Mouse (Mus musculus) small intestine, adult 2 months (tissue): ENCODE measurements at regions not wholly inside any gene's neighbourhood (a gene's known extent, or its start where the extent isn't known, plus 50 kb on each side); places are given as distances from the start of the nearest gene placed in this dataset.
"Not testable (repeated sequence)": the region's sequence is repeated elsewhere in the genome, so short reads cannot be mapped to it uniquely, and the experiment has no call there.

ENCODE experiments used
- H3K27ac ChIP-seq: fragments of 200-500 bp; 2 replicates; pipeline ENCODE4 v1.5.1; 2012; ENCODE audit warnings: low read depth, low read length, control low read depth, inconsistent platforms; ENCODE audit not compliant: insufficient read depth
- H3K27me3 ChIP-seq: fragments of 200-500 bp; 2 replicates; pipeline ENCODE4 v1.6.1; 2012; ENCODE audit warnings: mild to moderate bottlenecking, moderate library complexity, low read length, inconsistent platforms; ENCODE audit not compliant: control insufficient read depth, insufficient read depth
- H3K36me3 ChIP-seq: fragments of 200-500 bp; 2 replicates; pipeline ENCODE4 v1.6.1; 2012; ENCODE audit warnings: mild to moderate bottlenecking, low read length, control low read depth, inconsistent platforms; ENCODE audit not compliant: control insufficient read depth, insufficient read depth
- H3K4me1 ChIP-seq: fragments of 200-500 bp; 2 replicates; pipeline ENCODE4 v1.6.1; 2012; ENCODE audit warnings: low read length, inconsistent platforms, mixed read lengths; ENCODE audit not compliant: control insufficient read depth, insufficient read depth, insufficient read length
- H3K4me3 ChIP-seq: fragments of 200-500 bp; 2 replicates; pipeline ENCODE4 v1.5.1; 2012; ENCODE audit warnings: low read depth, mild to moderate bottlenecking, control low read depth, inconsistent platforms, low read length, moderate library complexity
- CTCF ChIP-seq: fragments of 200-500 bp; IDR thresholded peaks from 2 replicates; pipeline ENCODE4 v1.5.1; 2012; ENCODE audit warnings: low read depth, mild to moderate bottlenecking, control low read depth, inconsistent platforms, low read length, moderate library complexity, mixed read lengths; ENCODE audit not compliant: insufficient replicate concordance, insufficient read length; ENCODE audit errors: extremely low read depth
- POLR2A ChIP-seq: fragments of 200-500 bp; IDR thresholded peaks from 2 replicates; pipeline ENCODE4 v1.6.1; 2012; ENCODE audit warnings: low read depth, mild to moderate bottlenecking, control low read depth, inconsistent platforms, low read length, moderate library complexity
- WGBS: fragments of 180-500 bp; shearing (Covaris S2); methylation state at CpG from one replicate; pipeline ENCODE4 v1.1.7; 2018; 5-methylcytosine and 5-hydroxymethylcytosine counted together

- H3K4me3 ChIP-seq = no peak overlapping the region
- no peaks in the 10 kb centered on the region for H3K27me3 ChIP-seq
- no peaks in the 10 kb centered on the region for H3K36me3 ChIP-seq
- no peaks in the 10 kb centered on the region for H3K4me1 ChIP-seq
- WGBS = 70% methylated on average over 6 of the region's 6 CpGs
- TF ChIP-seq CTCF = no peak
- no peak for TF ChIP-seq POLR2A
- H3K27ac ChIP-seq = no peak overlapping the region
Observed at GRCm38 (mm10) chr13:3372701-3373100, 165.2 kb upstream of the Gdi2 start.

- 46% methylated on average over 3 of the region's 3 CpGs for WGBS
Observed at GRCm38 (mm10) chr13:3373522-3374220, 164.2 kb upstream of the Gdi2 start.

GRCm38 (mm10) chr13:3374796-3375195 lies 163.1 kb upstream of the Gdi2 start:
- Histone ChIP-seq H3K4me1 (no peaks in the 10 kb centered on the region), H3K4me3 (no peak overlapping the region), H3K36me3 (no peaks in the 10 kb centered on the region), H3K27ac (no peak overlapping the region), H3K27me3 (no peaks in the 10 kb centered on the region)
- no peak for TF ChIP-seq CTCF
- WGBS = 95% methylated on average over 7 of the region's 7 CpGs

More at GRCm38 (mm10) chr13:3373522-3374220, 164.2 kb upstream of the Gdi2 start:
- not testable (repeated sequence) for H3K27me3 ChIP-seq, H3K4me1 ChIP-seq, H3K36me3 ChIP-seq, H3K27ac ChIP-seq, H3K4me3 ChIP-seq

DNA sequence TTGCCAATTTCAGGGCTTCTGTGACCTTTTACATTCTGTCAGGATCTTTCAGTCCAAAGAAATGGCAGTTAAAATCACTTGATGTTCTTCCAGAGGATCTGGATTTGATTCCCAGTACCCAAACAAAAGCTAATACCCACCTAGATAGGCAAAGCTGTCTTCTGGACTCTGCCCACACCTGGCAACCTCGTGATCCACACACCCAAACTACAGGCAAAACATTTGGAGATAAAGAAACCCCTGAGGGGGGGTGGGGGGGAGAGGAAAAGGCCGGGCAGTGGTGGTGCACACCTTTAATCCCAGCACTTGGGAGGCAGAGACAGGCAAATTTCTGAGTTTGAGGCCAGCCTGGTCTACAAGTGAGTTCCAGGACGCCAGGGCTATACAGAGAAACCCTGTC lies 160.1 kb upstream of the Gdi2 start:
- not testable (repeated sequence) for H3K27ac ChIP-seq, H3K36me3 ChIP-seq, H3K4me3 ChIP-seq, H3K4me1 ChIP-seq, H3K27me3 ChIP-seq
- 49% methylated on average over 3 of the region's 3 CpGs for WGBS

- not testable (repeated sequence) for H3K36me3 ChIP-seq, H3K4me1 ChIP-seq, H3K27me3 ChIP-seq, H3K27ac ChIP-seq, H3K4me3 ChIP-seq
- WGBS = 82% methylated on average over 2 of the region's 2 CpGs
Observed at GRCm38 (mm10) chr13:3405783-3406182, 132.1 kb upstream of the Gdi2 start.

DNA sequence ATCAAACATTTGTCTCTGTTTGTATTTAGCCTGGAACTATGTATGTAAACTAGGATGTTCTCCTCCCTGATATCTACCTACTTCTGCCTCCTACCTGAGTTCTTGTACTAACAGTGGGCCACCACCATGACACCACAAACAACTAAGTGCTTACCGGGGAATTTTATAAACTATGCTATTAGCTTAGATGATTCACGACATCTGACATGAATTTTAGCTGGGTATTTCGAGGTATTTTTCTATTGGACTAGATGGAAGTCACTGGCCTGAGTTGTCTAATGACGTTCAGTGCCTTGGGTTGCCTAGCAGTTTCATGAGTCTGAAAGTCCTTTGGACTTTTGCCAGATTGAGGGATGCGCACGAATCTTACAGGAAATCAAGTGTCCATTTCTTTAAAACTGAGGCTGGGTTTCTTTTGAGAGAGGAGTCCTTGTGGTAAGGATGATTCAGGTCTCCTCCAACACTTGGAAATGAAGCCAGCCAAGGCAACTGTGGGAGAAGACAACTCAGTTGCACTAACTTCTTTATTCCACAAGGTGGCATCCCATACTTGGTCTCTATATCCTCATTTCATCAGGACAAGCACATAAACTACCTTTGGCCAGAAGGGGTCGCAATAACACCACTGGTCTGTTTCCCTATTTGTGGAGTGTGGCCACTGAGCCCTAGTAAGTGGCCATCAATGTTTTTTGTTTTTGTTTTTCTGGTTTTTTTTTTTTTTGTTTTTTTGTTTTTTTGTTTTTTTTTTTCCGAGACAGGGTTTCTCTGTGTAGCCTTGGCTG lies 131.4 kb upstream of the Gdi2 start:
- H3K27ac ChIP-seq, H3K4me3 ChIP-seq, H3K27me3 ChIP-seq, H3K36me3 ChIP-seq, H3K4me1 ChIP-seq: not testable (repeated sequence)
- WGBS = 36% methylated on average over 8 of the region's 8 CpGs

DNA sequence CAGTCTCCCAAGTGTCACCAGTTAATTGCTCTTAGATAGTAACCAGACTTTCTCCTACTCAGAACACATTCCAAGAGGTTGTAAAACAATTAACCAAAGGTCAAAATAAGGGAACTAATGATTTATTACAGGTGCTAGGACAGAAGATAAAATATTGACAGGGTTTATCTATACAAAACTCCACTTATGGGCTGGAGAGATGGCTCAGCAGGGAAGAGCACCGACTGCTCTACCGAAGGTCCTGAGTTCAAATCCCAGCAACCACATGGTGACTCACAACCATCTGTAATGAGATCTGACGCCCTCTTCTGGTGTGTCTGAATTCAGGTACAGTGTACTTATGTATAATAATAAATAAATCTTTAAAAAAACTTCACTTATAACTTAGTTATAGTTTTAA lies 127.6 kb upstream of the Gdi2 start:
- H3K36me3 ChIP-seq = not testable (repeated sequence)

GRCm38 (mm10) chr13:3417026-3417425 lies 120.8 kb upstream of the Gdi2 start:
- 66% methylated on average over 1 of the region's 1 CpGs for WGBS
- no peak overlapping the region for H3K4me3 ChIP-seq
- H3K36me3 ChIP-seq = no peaks in the 10 kb centered on the region
- no peaks in the 10 kb centered on the region for H3K27me3 ChIP-seq
- TF ChIP-seq CTCF (no peak), POLR2A (no peak)
- no peak overlapping the region for H3K27ac ChIP-seq
- H3K4me1 ChIP-seq = no peaks in the 10 kb centered on the region

More for the DNA sequence above, 127.6 kb upstream of the Gdi2 start:
- H3K4me3 ChIP-seq, H3K27me3 ChIP-seq, H3K27ac ChIP-seq, H3K4me1 ChIP-seq: not testable (repeated sequence)
- 9% methylated on average over 3 of the region's 3 CpGs for WGBS

- not testable (repeated sequence) for H3K27me3 ChIP-seq, H3K27ac ChIP-seq, H3K4me3 ChIP-seq, H3K4me1 ChIP-seq, H3K36me3 ChIP-seq
- WGBS = 59% methylated on average over 6 of the region's 6 CpGs
Observed at GRCm38 (mm10) chr13:3455374-3455773, 82.5 kb upstream of the Gdi2 start.
